Mouse (Mus musculus) E14TG2a.4 (cell line): ENCODE results near the gene Dennd6a.

Experiments
- H3K27me3 ChIP-seq: 2 replicates; pipeline ENCODE4 v1.6.1; 2014; ENCODE audit warnings: low read length, control low read depth; ENCODE audit not compliant: insufficient read depth
- H3K36me3 ChIP-seq: 2 replicates; pipeline ENCODE4 v1.6.1; 2014; ENCODE audit warnings: low read length, control low read depth; ENCODE audit not compliant: insufficient read depth
- H3K4me1 ChIP-seq: replicated peaks from 2 replicates; pipeline ENCODE4 v1.6.1; 2014; ENCODE audit warnings: low read depth, low read length, control low read depth
- H3K4me3 ChIP-seq: replicated peaks from 2 replicates; pipeline ENCODE4 v1.5.1; 2014; ENCODE audit warnings: mild to moderate bottlenecking, low read length
- H3K9me3 ChIP-seq: 2 replicates; pipeline ENCODE4 v1.6.1; 2014; ENCODE audit warnings: low read length, control low read depth
- CTCF ChIP-seq: conservative IDR thresholded peaks from 2 replicates; pipeline ENCODE4 v1.5.1; 2014; ENCODE audit warnings: low read length
- NANOG ChIP-seq: IDR thresholded peaks from 2 replicates; pipeline ENCODE4 v1.6.1; 2014; ENCODE audit warnings: borderline replicate concordance, low read length, mixed read lengths
- POU5F1 ChIP-seq: IDR thresholded peaks from 2 replicates; pipeline ENCODE4 v1.6.1; 2014; ENCODE audit warnings: low read length, borderline replicate concordance

The Dennd6a gene

GRCm38 (mm10) chr14:26583645-26584044, 10.0 kb downstream of the Dennd6a start:
- Histone ChIP-seq H3K9me3 (no peaks in the 10 kb centered on the region), H3K4me1 (peaks cover 24% of the 10 kb centered on the region), H3K4me3 (no peak overlapping the region), H3K36me3 (peaks cover 28% of the 10 kb centered on the region), H3K27me3 (no peaks in the 10 kb centered on the region)
- TF ChIP-seq POU5F1 (no peak), NANOG (no peak), CTCF (no peak)

GRCm38 (mm10) chr14:26587116-26587515, 13.5 kb downstream of the Dennd6a start:
- H3K4me1 ChIP-seq = peaks cover 11% of the 10 kb centered on the region; the same call in 1 of the 2 replicates
- no peak overlapping the region for H3K4me3 ChIP-seq
- TF ChIP-seq CTCF (no peak), NANOG (no peak), POU5F1 (no peak)
- peaks cover 24% of the 10 kb centered on the region for H3K36me3 ChIP-seq
- no peaks in the 10 kb centered on the region for H3K27me3 ChIP-seq
- H3K9me3 ChIP-seq = no peaks in the 10 kb centered on the region

- Histone ChIP-seq H3K4me1 (peaks cover 13% of the 10 kb centered on the region), H3K4me3 (no peak overlapping the region), H3K9me3 (no peaks in the 10 kb centered on the region), H3K36me3 (peaks cover 13% of the 10 kb centered on the region; the same call in 1 of the 2 replicates), H3K27me3 (no peaks in the 10 kb centered on the region)
- TF ChIP-seq CTCF (no peak), NANOG (no peak), POU5F1 (no peak)
Observed at GRCm38 (mm10) chr14:26591353-26591752, 17.7 kb downstream of the Dennd6a start.

DNA sequence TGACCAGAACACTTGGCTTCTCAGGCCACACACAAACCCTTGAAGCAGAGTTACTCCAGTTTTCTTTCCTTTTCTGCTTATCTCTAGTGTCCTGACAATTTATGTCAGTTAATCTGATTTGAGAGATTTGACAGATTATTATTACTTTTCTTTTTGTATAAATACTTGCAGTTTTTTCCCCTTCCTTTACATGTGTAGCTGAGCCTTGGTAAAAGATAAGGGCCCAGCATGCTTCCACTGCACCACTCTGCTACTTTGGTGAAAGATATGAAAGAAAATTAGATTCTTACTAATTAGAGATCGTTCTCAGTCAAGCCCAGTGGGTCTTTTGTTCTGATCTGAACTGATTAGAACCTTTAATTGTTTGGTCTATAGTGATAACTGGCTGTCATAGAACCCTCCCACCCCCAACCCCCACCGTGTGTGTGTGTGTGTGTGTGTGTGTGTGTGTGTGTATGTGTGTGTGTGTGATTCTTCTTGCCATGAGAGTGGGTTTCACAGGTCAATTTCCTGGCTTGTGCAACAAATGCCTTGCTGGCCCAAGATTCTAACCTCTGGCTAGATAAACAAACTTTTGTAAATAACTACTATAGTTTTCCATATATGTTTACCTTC, 19.7 kb downstream of the Dennd6a start:
- H3K4me3 ChIP-seq = no peak overlapping the region
- peaks cover 13% of the 10 kb centered on the region for H3K4me1 ChIP-seq
- H3K36me3 ChIP-seq = peaks cover 19% of the 10 kb centered on the region
- H3K9me3 ChIP-seq = peaks cover 6% of the 10 kb centered on the region
- TF ChIP-seq CTCF = no peak
- no peak for TF ChIP-seq POU5F1
- TF ChIP-seq NANOG = no peak
- no peaks in the 10 kb centered on the region for H3K27me3 ChIP-seq

GRCm38 (mm10) chr14:26595167-26595566, 21.5 kb downstream of the Dennd6a start:
- TF ChIP-seq NANOG (no peak), CTCF (no peak), POU5F1 (no peak)
- peaks cover 32% of the 10 kb centered on the region for H3K36me3 ChIP-seq
- H3K4me3 ChIP-seq = no peak overlapping the region
- peaks cover 8% of the 10 kb centered on the region for H3K4me1 ChIP-seq
- no peaks in the 10 kb centered on the region for H3K27me3 ChIP-seq
- peaks cover 8% of the 10 kb centered on the region for H3K9me3 ChIP-seq

- Histone ChIP-seq H3K9me3 (peaks cover 8% of the 10 kb centered on the region), H3K36me3 (peaks cover 32% of the 10 kb centered on the region), H3K4me3 (no peak overlapping the region), H3K4me1 (peaks cover 8% of the 10 kb centered on the region), H3K27me3 (no peaks in the 10 kb centered on the region)
- no peak for TF ChIP-seq NANOG
- no peak for TF ChIP-seq CTCF
- TF ChIP-seq POU5F1 = no peak
Observed at GRCm38 (mm10) chr14:26595695-26596365, 22.2 kb downstream of the Dennd6a start.

- TF ChIP-seq NANOG = no peak
- Histone ChIP-seq H3K36me3 (peaks cover 32% of the 10 kb centered on the region), H3K27me3 (no peaks in the 10 kb centered on the region), H3K4me3 (no peak overlapping the region), H3K4me1 (peaks cover 75% of the 10 kb centered on the region), H3K9me3 (no peaks in the 10 kb centered on the region)
Observed at GRCm38 (mm10) chr14:26605354-26605753, 31.7 kb downstream of the Dennd6a start.

- Histone ChIP-seq H3K27me3 (no peaks in the 10 kb centered on the region), H3K4me1 (peaks cover 50% of the 10 kb centered on the region), H3K4me3 (no peak overlapping the region), H3K9me3 (no peaks in the 10 kb centered on the region), H3K36me3 (peaks cover 54% of the 10 kb centered on the region)
- no peak for TF ChIP-seq CTCF
- TF ChIP-seq NANOG = no peak
- no peak for TF ChIP-seq POU5F1
Observed at GRCm38 (mm10) chr14:26609674-26610073, 36.0 kb downstream of the Dennd6a start.

DNA sequence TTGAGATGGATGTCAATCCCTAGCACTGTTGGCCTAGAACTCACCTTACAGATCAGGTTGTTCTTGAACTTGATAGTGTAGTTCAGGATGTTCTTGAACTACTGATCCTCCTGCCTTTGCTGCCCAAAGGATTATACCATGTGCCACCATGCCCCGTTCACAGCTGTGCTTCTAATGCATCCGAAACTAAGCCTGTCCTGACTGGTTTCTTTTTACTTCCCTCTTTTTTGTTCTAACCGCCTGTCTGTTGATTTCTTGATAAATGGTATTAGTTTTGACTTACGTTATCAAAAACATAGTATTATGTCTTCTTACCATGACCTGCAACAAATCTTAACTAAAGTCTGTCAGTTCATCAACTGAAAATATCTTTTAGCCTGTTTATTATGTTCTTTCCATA, 37.0 kb downstream of the Dennd6a start:
- H3K9me3 ChIP-seq = no peaks in the 10 kb centered on the region
- TF ChIP-seq CTCF (no peak), POU5F1 (no peak), NANOG (no peak)
- H3K27me3 ChIP-seq = no peaks in the 10 kb centered on the region
- H3K4me3 ChIP-seq = no peak overlapping the region
- peaks cover 40% of the 10 kb centered on the region for H3K4me1 ChIP-seq
- peaks cover 54% of the 10 kb centered on the region for H3K36me3 ChIP-seq
